Mouse (Mus musculus) heart, embryonic 16.5 days (tissue): ENCODE measurements at regions not wholly inside any gene's neighbourhood (a gene's known extent, or its start where the extent isn't known, plus 50 kb on each side); places are given as distances from the start of the nearest gene placed in this dataset.

Experiments
- ATAC-seq: fragments of 200-750 bp; cut with Nextera tagmentation; replicated peaks from 2 replicates; pipeline ENCODE4 v1.8.0; 2017; ENCODE audit warnings: moderate number of reproducible peaks; ENCODE audit not compliant: insufficient read depth, low FRiP score; ENCODE audit errors: extremely low read depth
- H3K27ac ChIP-seq: fragments of 300-500 bp; sonication (generic); 2 replicates; pipeline ENCODE4 v1.5.1; 2014; ENCODE audit warnings: mild to moderate bottlenecking, low read length, control low read depth, moderate library complexity
- H3K27me3 ChIP-seq: fragments of 300-500 bp; sonication (generic); 2 replicates; pipeline ENCODE4 v1.6.1; 2014; ENCODE audit warnings: low read length, mixed read lengths; ENCODE audit not compliant: control insufficient read depth, insufficient read depth
- H3K36me3 ChIP-seq: fragments of 300-500 bp; sonication (generic); 2 replicates; pipeline ENCODE4 v1.6.1; 2014; ENCODE audit not compliant: control insufficient read depth, insufficient read depth
- H3K4me1 ChIP-seq: fragments of 300-500 bp; sonication (generic); 2 replicates; pipeline ENCODE4 v1.6.1; 2014; ENCODE audit warnings: low read length, mixed read lengths; ENCODE audit not compliant: control insufficient read depth, insufficient read depth
- H3K4me2 ChIP-seq: fragments of 300-500 bp; sonication (generic); 2 replicates; pipeline ENCODE4 v1.6.1; 2014; ENCODE audit warnings: low read depth, mild to moderate bottlenecking, control low read depth, low read length
- H3K4me3 ChIP-seq: fragments of 300-500 bp; sonication (generic); 2 replicates; pipeline ENCODE4 v1.5.1; 2014; ENCODE audit warnings: mild to moderate bottlenecking, control low read depth, low read length
- H3K9ac ChIP-seq: fragments of 300-500 bp; sonication (generic); 2 replicates; pipeline ENCODE4 v1.6.1; 2014; ENCODE audit warnings: low read length, control low read depth
- H3K9me3 ChIP-seq: fragments of 300-500 bp; sonication (generic); replicated peaks from 2 replicates; pipeline ENCODE4 v1.6.1; 2016; ENCODE audit warnings: low read length; ENCODE audit not compliant: control insufficient read depth
- WGBS: fragments of 180-500 bp; shearing (Covaris S2); extraction: QIAGEN DNeasy Blood & Tissue Kit; methylation state at CpG from one replicate; pipeline ENCODE4 v1.1.7; 2014; 5-methylcytosine and 5-hydroxymethylcytosine counted together

DNA sequence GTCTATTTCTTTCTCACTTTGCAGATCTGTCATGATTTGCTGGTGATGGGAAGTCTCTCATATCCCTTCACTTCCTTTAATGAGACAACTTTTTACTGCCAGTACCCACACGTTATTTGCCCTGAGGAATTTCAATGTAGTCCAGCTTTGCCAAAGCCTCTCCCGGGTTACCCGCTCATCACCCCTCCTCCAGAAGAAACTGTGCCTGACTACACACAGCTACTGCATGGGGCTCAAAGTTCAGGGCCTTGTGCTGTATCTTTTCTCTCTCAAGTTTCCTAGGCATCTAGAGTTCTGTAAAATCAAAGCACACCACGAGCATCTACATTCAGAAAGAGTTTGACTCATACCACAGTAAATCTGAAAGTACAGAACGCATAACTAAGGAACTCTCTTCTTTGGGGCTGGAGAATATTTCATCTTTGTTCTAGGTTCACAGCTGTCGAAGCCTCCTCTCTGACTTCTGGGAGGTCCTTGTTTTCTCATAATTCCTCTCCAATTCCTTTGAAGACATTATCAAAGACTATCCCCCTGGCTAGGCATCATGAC is 328.4 kb upstream of the Tmc3 start:
- H3K9ac ChIP-seq: no peak overlapping the region
- no peak overlapping the region for H3K27ac ChIP-seq
- no peaks in the 10 kb centered on the region for H3K36me3 ChIP-seq
- no peak overlapping the region for H3K4me3 ChIP-seq
- ATAC-seq: no peak
- no peaks in the 10 kb centered on the region for H3K27me3 ChIP-seq
- no peaks in the 10 kb centered on the region for H3K4me1 ChIP-seq
- no peaks in the 10 kb centered on the region for H3K9me3 ChIP-seq
- H3K4me2 ChIP-seq: no peak overlapping the region
- WGBS: 80% methylated on average over 6 of the region's 6 CpGs

DNA sequence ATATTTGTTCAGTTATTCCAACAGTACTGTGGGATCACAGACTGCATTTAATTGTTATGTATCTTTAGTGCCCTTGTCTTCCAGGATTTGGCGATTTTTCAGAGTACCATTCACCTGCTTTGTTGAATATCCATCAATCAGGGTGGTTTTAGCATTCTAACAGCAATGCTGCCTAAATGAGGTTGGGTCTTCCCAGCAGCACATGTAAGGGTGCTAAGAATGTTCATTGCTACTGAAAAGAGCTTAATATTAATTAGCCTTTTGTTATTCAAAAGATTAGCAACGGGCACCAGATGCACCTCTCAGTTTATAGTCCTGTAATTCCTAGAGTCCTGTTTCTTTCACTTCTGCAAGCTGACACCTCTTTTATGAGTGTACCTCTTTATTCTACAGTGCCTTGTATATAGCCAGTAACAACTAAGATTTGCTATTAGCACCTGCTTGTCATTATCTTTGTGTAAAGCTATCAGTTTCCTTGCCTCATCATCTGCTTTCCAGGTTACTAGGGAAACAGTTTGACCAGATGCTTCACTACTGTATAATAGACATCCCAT is 326.3 kb upstream of the Tmc3 start:
- no peak for ATAC-seq
- no peaks in the 10 kb centered on the region for H3K9me3 ChIP-seq
- H3K27ac ChIP-seq: no peak overlapping the region
- WGBS: 77% methylated on average over 2 of the region's 2 CpGs
- H3K4me3 ChIP-seq: no peak overlapping the region
- H3K36me3 ChIP-seq: no peaks in the 10 kb centered on the region
- no peaks in the 10 kb centered on the region for H3K4me1 ChIP-seq
- H3K9ac ChIP-seq: no peak overlapping the region
- no peak overlapping the region for H3K4me2 ChIP-seq
- H3K27me3 ChIP-seq: no peaks in the 10 kb centered on the region

DNA sequence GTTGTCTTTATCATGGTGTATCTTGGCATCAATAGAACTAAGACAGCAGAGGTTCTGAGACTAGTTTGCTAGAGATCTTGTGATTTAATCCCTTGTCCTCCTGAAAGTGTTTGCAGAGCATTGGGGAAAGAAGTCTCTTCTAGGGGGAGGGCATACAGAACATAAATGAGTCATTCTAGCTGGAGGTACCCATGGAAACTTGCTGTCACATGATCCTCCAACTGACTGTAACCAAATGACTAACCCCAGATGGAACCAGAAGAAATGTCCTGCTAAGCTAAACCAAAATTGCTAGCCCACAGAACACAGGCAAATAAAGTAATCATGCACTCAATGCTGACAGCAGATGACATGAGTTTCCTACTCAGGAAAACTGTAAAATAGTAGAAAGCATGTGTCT is 323.2 kb upstream of the Tmc3 start:
- no peaks in the 10 kb centered on the region for H3K27me3 ChIP-seq
- no peaks in the 10 kb centered on the region for H3K4me1 ChIP-seq
- no peak overlapping the region for H3K4me2 ChIP-seq
- no peaks in the 10 kb centered on the region for H3K36me3 ChIP-seq
- H3K27ac ChIP-seq: no peak overlapping the region
- H3K9ac ChIP-seq: no peak overlapping the region
- H3K9me3 ChIP-seq: no peaks in the 10 kb centered on the region
- no peak overlapping the region for H3K4me3 ChIP-seq
- no peak for ATAC-seq

DNA sequence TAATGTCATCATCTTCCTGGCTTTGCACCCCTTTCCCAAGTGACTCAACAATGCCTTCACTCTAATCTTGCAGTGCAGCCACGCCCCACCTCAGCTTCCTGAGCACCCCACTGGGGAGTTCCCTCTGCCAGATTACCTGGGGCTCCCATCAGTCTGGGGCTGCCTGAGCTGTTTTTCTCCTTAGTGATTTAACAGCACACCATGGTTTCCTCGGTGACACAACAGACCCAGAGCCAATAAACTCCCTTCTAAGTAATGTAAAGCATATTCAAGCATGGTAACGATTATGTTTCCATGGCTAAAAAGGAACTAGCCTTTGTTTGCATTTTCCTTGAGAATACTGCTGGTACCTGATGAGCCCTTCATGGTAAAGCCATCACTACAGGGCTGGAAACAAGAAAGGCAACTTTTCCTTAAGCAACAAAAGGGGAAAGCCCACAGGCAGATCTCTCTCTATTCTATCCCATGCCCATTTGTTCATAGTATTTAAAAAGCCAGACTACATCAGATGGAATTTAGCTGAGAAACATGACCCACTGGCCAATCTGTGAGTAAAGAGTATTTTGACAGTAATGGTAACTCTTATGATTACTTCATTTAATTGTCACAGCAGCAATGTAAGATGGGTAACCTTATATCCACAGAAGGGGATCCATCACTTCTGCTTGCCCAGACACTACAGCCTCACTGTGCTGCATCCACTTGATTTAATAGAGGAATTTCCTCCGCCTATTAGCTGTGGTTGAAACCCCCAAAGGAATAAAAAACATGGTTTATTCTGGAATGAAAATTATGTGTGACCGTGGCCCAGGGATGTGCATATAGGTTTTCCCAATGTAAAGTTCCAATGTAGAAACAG is 294.6 kb upstream of the Tmc3 start:
- Histone ChIP-seq H3K4me2 (no peak overlapping the region), H3K27me3 (no peaks in the 10 kb centered on the region), H3K9ac (no peak overlapping the region), H3K36me3 (no peaks in the 10 kb centered on the region), H3K4me1 (peaks cover 2% of the 10 kb centered on the region; the same call in 1 of the 2 replicates), H3K4me3 (no peak overlapping the region), H3K27ac (peak overlapping the region; percentile 2; the same call in 1 of the 2 replicates), H3K9me3 (no peaks in the 10 kb centered on the region)
- WGBS: 48% methylated on average over 5 of the region's 5 CpGs
- no peak for ATAC-seq

DNA sequence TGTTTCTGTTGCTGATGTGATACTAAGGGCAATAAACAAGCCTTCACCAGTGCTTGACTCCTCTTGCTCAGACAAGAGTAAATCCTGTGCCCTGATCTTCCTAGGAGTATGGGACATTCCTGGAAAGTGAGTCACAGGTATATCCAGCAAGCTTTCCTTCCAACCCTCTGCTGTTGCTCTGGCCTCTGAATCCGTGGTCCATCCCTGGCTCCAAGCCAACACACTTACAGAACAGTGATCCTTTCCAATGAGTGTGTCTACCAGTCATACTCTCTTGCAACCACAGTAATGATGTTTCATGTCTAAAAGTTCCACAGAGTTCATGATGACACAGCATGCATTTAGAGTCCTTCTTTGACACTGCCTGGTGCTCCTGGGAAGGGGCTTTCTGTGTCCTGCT is 277.6 kb upstream of the Tmc3 start:
- no peak overlapping the region for H3K4me3 ChIP-seq
- no peak overlapping the region for H3K4me2 ChIP-seq
- no peak for ATAC-seq
- no peaks in the 10 kb centered on the region for H3K27me3 ChIP-seq
- no peak overlapping the region for H3K27ac ChIP-seq
- no peaks in the 10 kb centered on the region for H3K4me1 ChIP-seq
- WGBS: 6% methylated on average over 1 of the region's 1 CpGs
- H3K36me3 ChIP-seq: no peaks in the 10 kb centered on the region
- no peak overlapping the region for H3K9ac ChIP-seq
- 0 out of 2 replicates have a peak, but pooled peaks cover 4% of the 10 kb centered on the region for H3K9me3 ChIP-seq

DNA sequence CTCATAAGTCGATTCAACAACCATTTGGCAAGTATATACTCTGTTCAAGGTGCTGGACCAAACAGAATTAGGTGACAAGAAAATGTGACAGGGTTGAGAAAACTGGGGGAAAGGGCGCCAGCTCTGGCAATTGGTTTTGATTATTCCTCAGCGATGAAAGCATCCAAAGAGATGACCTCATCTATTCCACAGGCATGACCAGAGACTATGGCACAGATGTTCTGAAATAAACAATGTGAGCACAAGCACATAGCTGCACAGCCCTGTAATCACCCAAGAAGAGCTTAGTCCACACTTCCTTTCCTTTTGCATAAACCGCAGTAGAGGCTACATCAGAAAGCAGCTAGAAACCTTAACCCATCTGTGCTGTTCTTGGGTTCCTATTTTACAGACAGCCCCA is 272.6 kb upstream of the Tmc3 start:
- Histone ChIP-seq H3K27ac (no peak overlapping the region), H3K9ac (no peak overlapping the region), H3K4me2 (no peak overlapping the region), H3K36me3 (no peaks in the 10 kb centered on the region), H3K4me1 (no peaks in the 10 kb centered on the region), H3K27me3 (no peaks in the 10 kb centered on the region), H3K9me3 (0 out of 2 replicates have a peak, but pooled peaks cover 4% of the 10 kb centered on the region), H3K4me3 (no peak overlapping the region)
- 60% methylated on average over 4 of the region's 4 CpGs for WGBS
- ATAC-seq: no peak

DNA sequence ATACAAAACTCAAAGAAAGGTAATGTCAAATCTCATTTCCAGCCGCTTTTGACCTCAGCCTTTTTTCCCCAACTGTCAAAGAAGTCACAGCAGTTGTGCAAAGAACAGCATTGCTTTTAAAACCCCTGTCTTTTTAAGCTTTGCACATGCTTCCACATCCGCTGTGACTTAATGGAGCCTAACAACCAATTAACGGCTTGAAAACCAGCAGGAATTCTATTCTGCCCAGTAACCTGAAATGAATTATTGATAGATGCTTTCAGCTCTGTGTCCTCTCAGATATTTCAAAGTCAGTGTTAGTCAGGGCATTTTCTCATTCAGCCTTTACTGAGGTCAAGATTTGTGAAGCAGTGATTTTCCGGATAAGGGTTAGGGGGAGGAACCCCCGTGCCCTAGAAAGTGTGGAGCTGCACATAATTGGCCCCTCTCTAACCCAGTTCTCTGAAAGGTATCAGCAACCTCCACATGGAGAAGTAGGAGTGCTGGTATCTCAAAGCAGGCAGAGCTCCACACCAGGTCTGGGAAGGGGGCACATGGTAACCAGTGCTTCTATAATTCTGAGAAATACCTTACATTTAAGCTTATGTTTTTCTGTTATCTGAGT is 254.8 kb upstream of the Tmc3 start:
- Histone ChIP-seq H3K36me3 (no peaks in the 10 kb centered on the region), H3K4me2 (no peak overlapping the region), H3K27me3 (no peaks in the 10 kb centered on the region), H3K9me3 (no peaks in the 10 kb centered on the region; the same call in 1 of the 2 replicates), H3K27ac (no peak overlapping the region), H3K4me1 (no peaks in the 10 kb centered on the region), H3K4me3 (no peak overlapping the region), H3K9ac (no peak overlapping the region)
- 78% methylated on average over 5 of the region's 5 CpGs for WGBS
- no peak for ATAC-seq

DNA sequence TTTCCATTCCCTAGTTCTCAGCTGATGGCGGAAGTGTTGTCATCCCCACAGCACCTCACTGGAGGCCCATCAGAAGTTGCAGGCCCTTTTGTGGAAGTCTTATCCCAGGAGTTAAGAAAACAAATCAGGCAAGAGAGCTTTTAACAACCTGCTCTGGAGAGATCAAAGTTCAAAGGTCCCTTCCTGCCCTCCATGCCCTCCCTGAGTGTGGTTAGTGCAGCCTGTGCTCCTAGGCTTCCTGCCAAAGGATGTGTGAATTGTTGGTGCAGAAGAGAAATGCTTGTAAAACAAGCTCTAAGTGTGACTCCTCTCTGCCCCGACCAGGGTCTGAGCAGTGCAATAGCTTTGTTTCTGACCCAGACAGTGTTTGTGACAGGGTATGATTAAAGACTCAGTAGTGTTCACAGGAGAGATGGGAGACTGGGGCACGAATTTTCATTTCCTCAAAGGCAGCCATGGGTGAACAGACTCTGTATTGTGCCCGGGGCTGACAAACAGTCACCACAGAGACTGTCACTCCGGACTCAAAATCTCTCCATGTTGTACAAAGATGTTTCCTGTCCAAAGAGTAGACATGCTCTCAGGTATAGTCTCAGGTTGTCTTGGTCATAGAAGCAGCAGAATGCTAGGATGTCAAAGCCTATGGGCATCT is 237.5 kb upstream of the Tmc3 start:
- Histone ChIP-seq H3K27me3 (no peaks in the 10 kb centered on the region), H3K4me2 (no peak overlapping the region), H3K4me1 (no peaks in the 10 kb centered on the region), H3K36me3 (no peaks in the 10 kb centered on the region), H3K27ac (no peak overlapping the region), H3K4me3 (no peak overlapping the region), H3K9me3 (no peaks in the 10 kb centered on the region), H3K9ac (no peak overlapping the region)
- WGBS: 59% methylated on average over 5 of the region's 5 CpGs
- ATAC-seq: no peak
